Mouse (Mus musculus) B cell, adult 2 months (primary cell): ENCODE data around the gene Pus7.
A peak's percentile ranks its signal among the peaks of the same experiment; 100 is the strongest.
"Not testable (repeated sequence)": the region's sequence is repeated elsewhere in the genome, so short reads cannot be mapped to it uniquely, and the experiment has no call there.

Source experiments
- DNase-seq, 2 experiments: peaks; one replicate each; pipeline ENCODE4 v3.0.0; 2022

The Pus7 gene

DNA sequence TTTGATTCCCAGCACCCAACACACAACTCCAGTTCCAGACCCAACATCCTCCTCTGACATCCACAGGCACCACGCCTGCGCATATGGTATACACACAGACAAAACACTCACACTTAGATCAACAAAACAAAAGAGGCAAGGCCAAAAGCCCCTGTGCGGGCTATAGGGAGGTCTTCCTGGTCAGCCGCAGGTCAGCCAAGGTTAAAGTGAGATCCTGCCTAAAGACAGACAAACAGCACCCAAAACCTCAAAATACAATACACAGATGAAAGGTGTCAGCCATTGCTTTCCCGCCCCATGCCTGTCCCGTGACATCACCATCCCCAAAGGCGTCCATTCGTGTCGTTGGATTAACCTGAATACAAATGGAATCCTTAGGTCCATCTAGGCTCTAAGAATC lies 27.9 kb downstream of the Pus7 start:
- no peak for DNase-seq

DNA sequence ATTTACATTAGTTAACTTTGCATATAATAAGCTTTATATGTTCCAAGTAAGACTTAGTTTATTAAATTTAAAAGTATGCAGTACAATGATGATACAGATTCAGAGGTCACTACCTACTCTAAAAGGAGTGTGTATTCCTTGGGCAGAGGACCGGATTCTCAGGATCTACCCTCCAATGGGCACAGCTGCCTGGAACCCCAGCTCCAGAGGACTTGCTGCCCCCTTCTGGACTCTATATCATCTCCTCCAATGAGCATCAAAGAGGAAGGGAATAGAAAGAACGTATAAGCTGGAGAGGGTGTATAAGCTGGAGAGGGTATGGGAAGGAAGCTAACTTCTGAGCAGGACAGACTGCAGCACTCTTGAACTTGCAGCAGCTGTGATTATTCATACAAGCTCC lies 33.6 kb downstream of the Pus7 start:
- DNase-seq = no peak

GRCm38 (mm10) chr5:23743261-23743660 lies 40.2 kb downstream of the Pus7 start:
- DNase-seq = no peak

DNA sequence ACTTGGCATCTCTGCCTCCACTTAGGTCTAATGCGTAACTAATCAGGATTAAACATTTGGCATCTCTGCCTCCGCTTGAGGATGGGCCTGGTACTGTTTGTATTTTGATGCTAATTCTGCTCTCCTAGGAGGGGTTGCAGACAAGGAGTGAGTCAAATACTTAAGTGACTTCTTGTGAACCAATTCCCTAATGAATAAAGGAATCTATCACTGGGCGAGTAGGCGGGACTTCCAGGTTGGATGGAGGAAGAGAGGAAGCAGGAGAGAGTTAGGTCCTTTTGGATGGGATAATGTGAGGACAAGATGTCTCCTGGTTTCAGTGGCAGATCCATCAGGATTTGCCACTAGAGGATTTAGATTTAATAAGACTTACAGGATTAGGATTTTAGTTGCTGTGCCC lies 46.4 kb downstream of the Pus7 start:
- no peak for DNase-seq

- no peak for DNase-seq
Observed at GRCm38 (mm10) chr5:23736366-23736765, 47.1 kb downstream of the Pus7 start.

DNA sequence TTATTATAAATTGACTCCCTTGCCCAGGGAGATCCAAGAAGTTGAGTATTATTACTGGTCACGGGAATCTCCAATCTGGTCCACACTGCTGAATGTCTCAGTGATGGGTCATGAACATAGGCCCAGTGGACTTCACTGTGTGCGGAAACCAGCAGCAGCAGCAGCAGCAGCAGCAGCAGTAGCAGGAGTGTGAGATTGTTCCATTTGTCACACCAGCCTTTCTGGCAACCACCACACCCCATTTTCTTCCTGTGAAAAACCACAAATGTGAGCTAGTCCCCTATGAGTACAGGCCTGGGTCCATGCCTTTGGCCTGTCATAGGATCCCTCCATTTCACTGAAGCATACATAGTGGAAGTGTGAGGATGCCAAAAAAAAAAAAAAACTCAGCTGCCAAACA lies 61.6 kb downstream of the Pus7 start:
- no peak for DNase-seq

- peak; percentile 38 to 45 for DNase-seq
Observed at GRCm38 (mm10) chr5:23718881-23719328, 64.6 kb downstream of the Pus7 start.

DNA sequence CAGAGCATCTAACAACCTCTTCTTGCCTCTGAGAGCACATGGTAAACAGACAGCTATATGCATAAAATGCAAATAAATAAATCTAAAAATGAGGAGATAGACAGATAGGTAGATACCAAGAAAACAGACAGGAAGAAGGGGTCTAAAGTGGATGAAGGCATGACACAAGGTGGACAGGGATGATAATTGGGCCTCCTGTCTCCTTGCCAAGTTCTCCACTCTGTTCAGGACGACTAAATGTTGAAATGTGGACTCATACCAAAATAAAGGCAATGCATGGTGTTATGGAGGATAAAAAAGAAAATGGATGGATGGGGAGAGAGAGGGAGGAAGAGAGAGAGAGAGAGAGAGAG lies 65.4 kb downstream of the Pus7 start:
- DNase-seq = no peak

DNA sequence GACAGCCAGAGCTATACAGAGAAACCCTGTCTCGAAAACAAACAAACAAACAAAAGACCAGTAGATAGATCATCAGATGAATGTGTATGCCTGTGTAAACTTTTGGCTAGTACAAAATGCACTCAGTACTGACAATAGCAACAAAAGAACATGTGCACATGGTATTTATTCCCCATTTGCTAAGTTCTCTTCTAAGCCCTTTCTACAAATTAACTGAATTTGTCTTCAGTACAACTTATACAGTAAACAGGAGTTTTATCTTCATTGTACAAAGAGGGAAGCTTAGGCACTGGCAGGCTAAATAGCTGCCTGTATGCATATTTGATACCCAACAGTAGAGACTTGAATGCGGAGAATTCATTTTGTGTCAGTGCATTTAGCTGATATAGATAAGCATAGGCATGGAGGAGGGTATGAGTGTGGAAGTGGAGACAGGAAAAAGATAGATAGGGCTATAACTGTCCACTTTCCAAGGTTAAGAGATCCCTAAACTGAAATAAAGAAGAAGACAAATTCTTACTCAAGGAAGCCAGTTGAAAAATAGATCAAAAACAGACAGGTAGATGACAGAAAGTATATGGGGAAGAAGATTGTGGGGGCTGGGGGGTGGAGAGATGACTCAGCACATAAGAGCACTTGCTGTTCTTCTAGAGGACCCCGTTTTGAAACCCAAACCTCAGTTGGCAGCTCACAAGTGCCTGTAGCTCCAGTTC lies 65.9 kb downstream of the Pus7 start:
- DNase-seq = no peak

- no peak for DNase-seq
Observed at GRCm38 (mm10) chr5:23713401-23714335, 69.8 kb downstream of the Pus7 start.

DNA sequence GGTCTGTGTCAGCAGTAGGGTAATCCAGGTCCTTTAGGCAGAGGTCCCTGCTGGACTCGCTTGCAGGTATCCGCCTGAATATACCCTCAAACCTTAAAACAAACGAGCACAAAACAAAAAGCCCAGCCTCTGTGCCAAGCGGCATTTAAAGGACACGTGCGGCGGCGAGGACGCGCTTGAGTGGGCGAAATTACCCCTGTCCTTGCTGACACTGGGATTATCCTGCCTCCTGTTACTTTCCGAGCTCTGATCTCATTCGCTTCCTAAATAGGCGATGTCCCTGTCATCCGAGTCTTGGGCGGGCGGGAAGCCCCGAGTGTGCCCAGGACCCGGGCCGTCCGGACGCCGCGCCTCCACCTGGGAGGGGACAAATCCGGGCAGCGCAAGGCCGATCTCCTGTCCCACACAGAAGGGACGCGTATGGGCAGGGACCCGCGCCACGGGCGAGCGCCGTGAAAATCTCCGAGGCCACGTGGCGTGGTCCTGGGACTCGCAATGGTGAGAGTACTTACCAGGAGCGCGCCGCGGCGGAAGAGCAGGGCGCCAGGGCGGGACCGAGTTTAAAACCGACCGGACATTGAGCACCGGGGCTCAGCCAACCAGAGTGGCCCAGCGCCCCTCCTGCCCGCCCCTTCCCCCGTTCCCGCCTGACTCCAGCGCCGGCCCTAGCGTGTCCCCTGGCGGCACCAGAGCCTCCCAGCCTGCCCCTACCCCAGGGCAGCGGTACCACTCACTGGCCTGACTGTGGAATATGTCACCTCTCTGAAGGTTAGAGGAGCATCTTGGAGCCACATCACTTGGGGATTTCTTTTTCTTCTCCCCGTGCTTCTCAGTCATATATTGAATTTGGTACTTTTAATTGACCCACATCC lies 71.1 kb downstream of the Pus7 start:
- DNase-seq = peak; percentile 82 to 84

DNA sequence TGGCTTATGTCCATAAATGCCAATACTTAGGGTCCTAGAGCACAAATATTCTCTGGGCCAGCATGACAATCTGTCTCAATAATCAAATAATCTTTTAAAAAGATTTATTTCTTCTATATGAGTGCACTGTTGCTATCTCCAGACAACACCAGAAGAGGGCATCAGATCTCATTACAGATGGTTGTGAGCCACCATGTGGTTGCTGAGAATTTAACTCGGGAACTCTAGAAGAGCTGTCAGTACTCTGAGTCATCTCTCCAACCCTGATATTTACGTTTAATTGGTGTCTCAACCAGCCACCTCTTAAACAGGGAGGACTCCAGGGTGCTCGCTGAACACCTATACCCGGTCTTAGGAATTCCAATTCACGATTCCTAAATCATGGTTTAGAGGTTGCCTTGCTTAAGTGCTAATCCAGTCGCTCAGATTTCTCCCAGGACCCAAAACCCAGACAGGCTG lies 71.8 kb downstream of the Pus7 start:
- DNase-seq = peak; percentile 54 to 60

DNA sequence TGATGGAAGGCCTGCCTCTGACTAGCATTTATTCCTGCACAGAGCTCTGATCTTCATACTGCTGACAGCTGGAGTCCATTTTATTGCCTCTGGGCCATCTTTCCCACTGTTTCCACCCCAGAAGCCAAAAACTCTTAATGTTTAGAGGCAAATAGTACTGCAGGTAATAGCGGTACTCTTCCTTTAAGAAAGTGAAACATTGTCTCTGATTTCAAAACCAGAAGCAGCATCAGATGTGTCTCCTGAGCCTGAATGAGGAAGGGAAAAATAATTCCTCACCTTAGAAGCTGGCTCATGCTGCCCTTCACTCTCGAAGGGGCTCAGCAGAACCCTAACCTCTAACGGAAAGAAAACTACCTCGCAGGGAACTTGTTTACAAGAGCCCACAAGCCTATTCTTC lies 72.3 kb downstream of the Pus7 start:
- DNase-seq = no peak

DNA sequence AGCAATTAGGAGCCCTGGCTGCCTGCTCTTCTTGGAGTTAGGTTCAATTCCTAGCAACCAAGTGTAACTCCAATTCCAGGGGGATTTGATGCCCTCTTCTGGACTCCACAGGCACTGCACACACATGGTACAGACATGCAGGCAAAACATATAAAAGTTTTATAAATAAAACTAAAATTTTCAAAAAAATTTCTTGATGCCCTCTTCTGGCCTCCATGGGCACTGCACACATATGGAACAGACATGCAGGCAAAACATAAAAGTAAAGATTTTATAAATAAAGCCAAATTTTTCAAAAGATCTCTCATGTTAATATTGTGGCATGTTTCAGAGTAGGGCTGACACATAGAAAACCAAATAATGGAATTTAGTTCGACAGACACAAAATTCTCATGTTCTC lies 73.8 kb downstream of the Pus7 start:
- DNase-seq = peak; percentile 22 to 39

GRCm38 (mm10) chr5:23706601-23707597 lies 76.6 kb downstream of the Pus7 start:
- DNase-seq = not testable (repeated sequence)

DNA sequence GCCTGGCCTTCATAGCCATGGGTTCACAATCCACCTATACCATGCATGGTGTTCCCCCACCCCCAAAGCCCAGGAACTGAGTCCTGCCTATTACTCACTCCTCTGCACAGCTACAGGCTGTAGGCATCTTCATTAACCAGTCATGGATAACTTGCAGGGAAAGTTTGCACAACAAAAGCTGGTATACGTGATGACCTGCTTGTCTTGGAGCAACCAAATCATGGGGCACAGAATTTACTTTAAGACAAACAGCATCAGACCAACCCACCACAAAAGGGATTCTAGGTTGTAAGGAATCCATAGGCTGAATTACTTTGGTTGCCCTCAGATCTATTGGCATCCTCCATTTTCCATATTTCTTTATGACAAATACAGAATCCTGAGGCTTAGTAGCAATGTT lies 86.1 kb downstream of the Pus7 start:
- DNase-seq = no peak
